Mouse (Mus musculus) common myeloid progenitor, adult 5-6 weeks (primary cell): ENCODE data around the gene Kank2. TPM values are rescaled to one million over a fixed set of nuclear protein-coding genes. Genes with fewer than 3 reads are reported as not detected.
"Not testable (repeated sequence)": the region's sequence is repeated elsewhere in the genome, so short reads cannot be mapped to it uniquely, and the experiment has no call there.

Experiments
- ATAC-seq: replicated peaks from 2 replicates; pipeline ENCODE4 v1.8.0; 2016; ENCODE audit warnings: low read depth, mild to moderate bottlenecking, moderate TSS enrichment, inconsistent platforms; ENCODE audit not compliant: poor library complexity, severe bottlenecking
- total RNA-seq: library from RNA; stranded (forward); fragments of 200-1000, 187-1606 nt; gene quantifications from 2 replicates; pipeline ENCODE4 v1.2.3, GENCODE M21; 2017

Kank2 gene
- total RNA-seq, 1 experiment from 2014 or later: 1.3 TPM

GRCm38 (mm10) chr9:21819181-21819729, 20.7 kb upstream of the Kank2 start:
- ATAC-seq: no peak

DNA sequence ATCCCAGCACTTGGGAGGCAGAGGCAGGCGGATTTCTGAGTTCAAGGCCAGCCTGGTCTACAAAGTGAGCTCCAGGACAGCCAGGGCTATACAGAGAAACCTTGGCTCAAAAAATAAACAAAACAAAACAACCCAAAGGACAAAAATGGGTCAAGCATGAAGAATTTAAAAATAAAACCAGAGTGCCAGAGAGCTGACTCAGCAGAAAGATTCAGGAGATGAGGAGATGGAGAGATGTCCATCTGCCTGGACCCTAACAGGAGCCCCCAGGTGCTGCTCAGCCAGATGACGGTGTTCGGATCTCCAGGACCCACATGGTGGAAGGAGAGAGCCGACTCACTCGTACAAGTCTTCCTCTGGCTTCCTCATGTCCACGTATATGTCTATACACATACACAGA, 20.0 kb upstream of the Kank2 start:
- ATAC-seq: no peak

- ATAC-seq: no peak
These were observed 19.6 kb upstream of the Kank2 start for GRCm38 (mm10) chr9:21818125-21818524.

DNA sequence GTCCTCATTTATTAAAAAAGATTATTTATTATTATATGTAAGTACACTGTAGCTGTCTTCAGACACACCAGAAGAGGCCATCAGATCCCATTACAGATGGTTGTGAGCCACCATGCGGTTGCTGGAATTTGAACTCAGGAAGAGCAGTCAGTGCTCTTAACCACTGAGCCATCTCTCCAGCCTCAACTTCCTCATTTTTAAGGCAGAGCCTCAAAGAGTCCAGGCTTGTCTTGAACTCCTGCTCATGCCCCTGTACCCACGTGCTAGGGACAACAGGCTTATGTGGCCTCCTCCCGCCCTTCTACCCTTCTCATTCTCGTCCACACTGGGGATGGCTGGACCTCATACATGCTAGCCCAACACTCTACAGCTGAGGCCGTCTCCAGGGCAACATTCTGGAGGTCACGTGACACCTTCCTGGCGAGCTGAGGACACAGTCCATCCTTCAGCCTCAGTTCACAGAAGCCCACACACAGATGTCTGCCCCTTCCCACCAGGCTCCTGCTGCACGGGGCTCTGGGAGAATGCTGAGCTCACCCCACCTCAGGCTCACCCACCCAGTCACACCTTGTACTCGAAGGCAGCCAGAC, 18.3 kb upstream of the Kank2 start:
- peak; percentile 70 for ATAC-seq

- peak; percentile 46 for ATAC-seq
These were observed 12.6 kb upstream of the Kank2 start for GRCm38 (mm10) chr9:21811170-21811569.

DNA sequence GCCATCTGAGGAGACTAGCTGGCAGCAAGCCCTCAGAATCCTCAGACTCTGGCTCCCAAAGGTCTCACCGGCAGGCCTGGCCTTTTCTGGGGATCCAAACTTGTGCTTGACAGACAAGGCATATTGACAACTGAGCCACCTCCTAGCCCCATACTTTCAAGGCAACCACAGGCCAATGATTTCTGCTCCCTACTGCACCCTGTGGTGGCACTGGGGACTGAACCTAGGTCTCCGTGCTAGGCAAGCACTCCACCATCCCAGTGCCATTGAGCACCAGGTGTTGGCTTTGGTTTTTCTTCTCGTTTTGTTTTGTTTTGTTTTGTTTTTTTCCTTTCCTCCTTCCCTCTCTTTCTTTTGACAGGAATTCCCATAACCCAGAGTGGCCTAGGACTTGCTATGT, 10.0 kb upstream of the Kank2 start:
- ATAC-seq: no peak; the same call in 1 of the 2 replicates

DNA sequence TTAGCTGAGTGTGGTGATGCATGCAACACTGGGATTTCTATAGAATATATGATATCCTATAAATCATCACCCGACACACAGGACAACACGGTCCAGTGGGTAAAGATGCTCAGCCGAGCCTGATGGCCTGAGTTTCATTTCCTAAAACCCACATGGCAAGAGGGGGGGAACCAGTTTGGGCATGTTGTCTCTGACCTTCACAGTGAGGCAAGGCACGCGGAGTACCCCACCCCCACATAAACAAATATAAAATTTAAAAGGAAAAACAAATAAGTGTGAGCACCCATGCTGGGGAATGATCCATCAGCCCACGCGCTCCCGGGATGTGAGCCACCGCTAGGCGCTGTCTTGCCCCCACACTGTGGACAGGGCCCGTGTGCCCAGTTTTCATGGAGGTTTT, 8.4 kb upstream of the Kank2 start:
- no peak for ATAC-seq

DNA sequence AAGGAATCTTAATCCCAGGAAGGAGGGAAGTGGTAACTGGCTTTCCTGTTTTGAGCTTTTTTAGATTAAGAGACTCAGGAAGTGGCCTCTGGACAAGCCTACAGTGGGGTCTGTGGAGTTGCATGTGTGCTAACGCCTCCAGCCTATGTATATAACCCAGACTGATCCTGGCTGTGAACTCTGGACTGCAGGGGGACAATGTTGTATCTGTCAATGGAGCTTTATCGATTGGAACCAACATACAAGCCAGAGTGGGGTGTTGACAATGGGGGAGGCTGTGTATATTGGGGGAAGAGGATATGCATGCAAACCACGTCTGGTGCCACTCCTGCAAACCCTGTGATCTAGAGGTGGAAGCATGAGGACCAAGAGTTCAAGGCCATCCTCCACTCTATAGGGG, 7.8 kb upstream of the Kank2 start:
- no peak for ATAC-seq

GRCm38 (mm10) chr9:21803986-21804644, 5.6 kb upstream of the Kank2 start:
- peak; percentile 82 for ATAC-seq

- no peak for ATAC-seq
These were observed 3.0 kb upstream of the Kank2 start for GRCm38 (mm10) chr9:21801591-21801990.

- no peak for ATAC-seq
These were observed 2.6 kb upstream of the Kank2 start for GRCm38 (mm10) chr9:21801121-21801520.

DNA sequence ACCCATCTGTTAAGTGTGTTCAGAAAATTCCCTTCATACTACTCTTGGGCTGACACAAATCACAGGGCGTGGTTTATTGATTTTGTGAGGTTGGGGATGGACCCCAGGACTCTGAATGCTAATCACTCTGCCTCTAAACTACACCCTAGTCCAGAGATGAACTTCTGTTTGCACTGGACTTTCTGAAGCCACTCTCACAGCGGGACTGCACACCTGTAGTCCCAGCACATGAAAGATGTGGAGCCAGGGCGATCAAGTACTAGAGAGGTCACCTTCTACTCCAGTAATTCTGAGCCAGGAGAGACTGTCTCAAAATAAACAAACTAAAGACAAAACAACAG, 436 bp upstream of the Kank2 start:
- ATAC-seq: no peak

- ATAC-seq: 0 out of 2 replicates have a peak, but pooled peaks have one; percentile 33
These were observed 611 bp downstream of the Kank2 start for GRCm38 (mm10) chr9:21797921-21798344.

- no peak for ATAC-seq
These were observed 1.6 kb downstream of the Kank2 start for GRCm38 (mm10) chr9:21796919-21797318.

DNA sequence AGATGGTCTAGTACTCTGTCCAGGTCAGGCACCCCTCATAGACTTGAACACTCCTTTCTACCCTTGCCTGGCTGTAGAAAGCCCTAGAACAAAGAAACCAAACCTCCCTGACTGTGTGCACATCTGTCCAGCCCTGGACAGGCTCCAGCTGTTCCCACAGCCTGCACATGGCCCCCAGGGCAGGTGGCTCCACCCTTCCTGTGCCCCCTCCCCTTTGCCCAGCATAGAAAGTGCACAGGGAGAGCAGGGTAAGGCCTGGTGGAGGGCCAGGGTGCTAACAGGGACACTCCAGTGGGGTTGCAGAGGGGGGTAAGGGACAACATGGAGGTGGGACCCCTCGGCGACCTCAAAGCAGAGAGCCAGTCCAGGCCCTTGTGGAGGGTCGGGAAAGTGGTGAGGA, 2.3 kb downstream of the Kank2 start:
- ATAC-seq: no peak

DNA sequence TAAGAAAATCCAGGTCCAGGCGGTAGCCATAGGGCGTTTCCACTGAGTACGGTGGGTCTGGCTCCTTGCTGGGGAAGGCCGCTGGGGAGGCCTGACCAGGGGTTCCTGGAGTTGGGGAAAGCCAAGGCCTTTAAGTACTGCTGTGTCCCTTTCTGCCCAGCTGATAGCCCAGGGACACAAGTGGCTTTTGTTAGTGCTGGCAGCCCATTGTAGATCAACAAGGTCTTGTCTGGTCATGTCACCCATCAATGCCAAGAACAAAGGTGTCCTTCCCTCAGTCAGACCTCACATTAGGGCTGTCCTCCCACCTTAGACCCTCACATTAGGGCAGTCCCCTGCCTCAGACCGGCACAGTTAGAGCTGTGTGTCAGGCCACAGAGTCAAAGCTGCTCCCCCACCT, 3.0 kb downstream of the Kank2 start:
- no peak for ATAC-seq

DNA sequence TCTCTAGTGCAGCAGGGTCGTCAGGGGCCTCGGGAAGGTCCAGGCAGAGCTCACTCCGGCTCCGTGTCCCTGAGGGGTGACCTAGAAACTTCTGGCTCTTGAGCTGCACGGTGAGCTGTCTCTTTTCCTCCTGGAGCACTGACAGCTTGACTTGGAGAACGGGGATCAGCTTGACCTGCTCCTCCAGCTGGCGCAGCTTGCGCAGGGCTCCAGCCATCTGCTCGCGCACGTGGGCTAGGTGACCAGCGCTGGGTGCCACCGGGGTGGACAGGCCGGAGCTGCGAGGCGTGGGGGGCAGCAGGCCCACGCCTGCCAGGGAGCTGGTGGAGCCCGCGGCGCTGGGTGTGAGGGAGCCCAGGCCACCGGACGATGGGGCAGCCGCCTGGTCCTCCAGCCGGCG, 3.6 kb downstream of the Kank2 start:
- ATAC-seq: no peak

GRCm38 (mm10) chr9:21794344-21794834, 4.2 kb downstream of the Kank2 start:
- no peak for ATAC-seq

DNA sequence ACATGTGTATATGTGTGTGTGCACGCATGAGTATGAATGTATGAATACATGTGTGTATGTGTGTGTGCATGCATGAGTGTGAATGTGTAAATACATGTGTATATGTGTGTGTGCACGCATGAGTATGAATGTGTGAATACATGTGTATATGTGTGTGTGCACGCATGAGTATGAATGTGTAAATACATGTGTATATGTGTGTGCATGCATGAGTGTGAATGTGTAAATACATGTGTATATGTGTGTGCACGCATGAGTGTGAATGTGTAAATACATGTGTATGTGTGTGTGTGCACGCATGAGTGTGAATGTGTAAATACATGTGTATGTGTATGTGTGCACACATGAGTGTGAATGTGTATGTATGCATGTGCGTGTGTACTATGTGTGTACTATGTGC, 5.0 kb downstream of the Kank2 start:
- not testable (repeated sequence) for ATAC-seq

GRCm38 (mm10) chr9:21792644-21793043, 5.9 kb downstream of the Kank2 start:
- ATAC-seq: peak; percentile 73

DNA sequence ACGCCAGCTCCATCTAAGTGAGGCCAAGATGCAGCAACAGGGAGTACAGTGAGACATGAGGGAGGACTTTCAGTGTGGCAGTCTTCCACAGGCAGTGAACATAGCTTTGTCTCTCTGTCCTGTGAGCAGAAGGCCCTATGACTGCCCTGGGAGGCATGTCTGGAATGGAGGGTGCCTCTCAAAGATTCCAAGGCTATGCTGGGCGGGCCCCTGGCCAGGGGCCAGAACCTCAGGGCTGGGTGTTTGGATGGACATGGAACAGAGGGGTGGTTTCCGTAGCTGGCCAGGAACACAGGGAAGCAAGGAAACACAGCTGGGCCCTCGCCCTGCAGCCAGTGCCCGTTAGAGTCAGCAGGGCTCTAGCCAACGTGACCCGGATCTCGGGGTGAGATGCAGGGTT, 6.7 kb downstream of the Kank2 start:
- no peak for ATAC-seq

DNA sequence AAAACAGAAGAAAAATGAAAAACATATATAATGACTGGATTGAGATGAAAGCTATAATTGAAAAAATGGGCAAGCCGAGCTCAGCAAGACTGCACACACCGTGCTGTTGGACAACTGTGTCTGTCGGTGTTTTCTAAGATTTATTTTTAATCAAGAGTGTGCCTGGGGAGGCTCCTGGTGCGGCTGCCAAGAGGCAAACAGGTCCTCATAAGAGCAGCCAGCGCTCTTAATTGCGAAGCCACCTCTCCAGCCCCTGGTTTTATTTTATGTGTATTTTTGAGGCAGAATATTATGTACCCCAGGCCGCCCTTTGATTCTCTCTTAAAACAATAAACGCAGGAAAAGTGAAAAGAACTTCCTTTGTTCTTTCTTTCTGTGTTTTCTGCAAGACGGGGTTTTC, 10.3 kb downstream of the Kank2 start:
- no peak for ATAC-seq
